Mouse (Mus musculus) hindbrain, postnatal 0 days (tissue): ENCODE results near the gene Egln1. TPM values are rescaled to one million over a fixed set of nuclear protein-coding genes. Genes with fewer than 3 reads are reported as not detected.

Source experiments
- ATAC-seq: fragments of 200-750 bp; cut with Nextera tagmentation; 2 replicates; pipeline ENCODE4 v1.8.0; 2017; ENCODE audit warnings: mild to moderate bottlenecking, moderate TSS enrichment, moderate library complexity
- DNase-seq: peaks from one replicate; pipeline ENCODE4 v3.0.0-alpha.2; 2015; ENCODE audit warnings: low spot score
- H3K27ac ChIP-seq: fragments of 300-500 bp; sonication (generic); 2 replicates; pipeline ENCODE4 v1.5.1; 2014; ENCODE audit warnings: mild to moderate bottlenecking
- H3K27me3 ChIP-seq: fragments of 300-500 bp; sonication (generic); 2 replicates; pipeline ENCODE4 v1.6.1; 2014; ENCODE audit warnings: low read length, mixed read lengths; ENCODE audit not compliant: insufficient read depth
- H3K36me3 ChIP-seq: fragments of 300-500 bp; sonication (generic); 2 replicates; pipeline ENCODE4 v1.6.1; 2014; ENCODE audit warnings: low read length, mixed read lengths; ENCODE audit not compliant: insufficient read depth
- H3K4me1 ChIP-seq: fragments of 300-500 bp; sonication (generic); 2 replicates; pipeline ENCODE4 v1.6.1; 2014; ENCODE audit warnings: antibody characterized with exemption, low read length, mixed read lengths; ENCODE audit not compliant: insufficient read depth
- H3K4me2 ChIP-seq: fragments of 300-500 bp; sonication (generic); 2 replicates; pipeline ENCODE4 v1.6.1; 2014; ENCODE audit warnings: low read depth, mild to moderate bottlenecking, low read length, moderate library complexity, mixed read lengths
- H3K4me3 ChIP-seq: fragments of 300-500 bp; sonication (generic); 2 replicates; pipeline ENCODE4 v1.5.1; 2014; ENCODE audit warnings: low read length
- H3K9ac ChIP-seq: fragments of 300-500 bp; sonication (generic); replicated peaks from 2 replicates; pipeline ENCODE4 v1.6.1; 2014; ENCODE audit warnings: mild to moderate bottlenecking, low read length, moderate library complexity, mixed read lengths
- H3K9me3 ChIP-seq: fragments of 300-500 bp; sonication (generic); 2 replicates; pipeline ENCODE4 v1.6.1; 2016; ENCODE audit warnings: low read length, mixed read lengths
- CTCF ChIP-seq: IDR thresholded peaks from 2 replicates; pipeline ENCODE4 v1.5.1; 2016; ENCODE audit warnings: antibody characterized with exemption, control low read depth, low read depth
- WGBS: fragments of 180-500 bp; shearing (Covaris S2); extraction: QIAGEN DNeasy Blood & Tissue Kit; methylation state at CpG from one replicate; pipeline ENCODE4 v1.1.7; 2014; 5-methylcytosine and 5-hydroxymethylcytosine counted together
- polyA plus RNA-seq: library from polyadenylated mRNA; unstranded; fragments of >200 nt; fragmentation: Nextera tagmentation; extraction: Ambion mirVana; gene quantifications from 2 replicates; pipeline ENCODE4 v1.2.1, GENCODE M21; 2015
- total RNA-seq: library from RNA; depleted of rRNA; stranded (reverse); fragments of >200 nt; gene quantifications from 2 replicates; pipeline ENCODE4 v1.2.3, GENCODE M21; 2014

Gene Egln1
- total and polyA plus RNA-seq, 2 experiments from 2014 or later, result 14.1 to 45.1 TPM

DNA sequence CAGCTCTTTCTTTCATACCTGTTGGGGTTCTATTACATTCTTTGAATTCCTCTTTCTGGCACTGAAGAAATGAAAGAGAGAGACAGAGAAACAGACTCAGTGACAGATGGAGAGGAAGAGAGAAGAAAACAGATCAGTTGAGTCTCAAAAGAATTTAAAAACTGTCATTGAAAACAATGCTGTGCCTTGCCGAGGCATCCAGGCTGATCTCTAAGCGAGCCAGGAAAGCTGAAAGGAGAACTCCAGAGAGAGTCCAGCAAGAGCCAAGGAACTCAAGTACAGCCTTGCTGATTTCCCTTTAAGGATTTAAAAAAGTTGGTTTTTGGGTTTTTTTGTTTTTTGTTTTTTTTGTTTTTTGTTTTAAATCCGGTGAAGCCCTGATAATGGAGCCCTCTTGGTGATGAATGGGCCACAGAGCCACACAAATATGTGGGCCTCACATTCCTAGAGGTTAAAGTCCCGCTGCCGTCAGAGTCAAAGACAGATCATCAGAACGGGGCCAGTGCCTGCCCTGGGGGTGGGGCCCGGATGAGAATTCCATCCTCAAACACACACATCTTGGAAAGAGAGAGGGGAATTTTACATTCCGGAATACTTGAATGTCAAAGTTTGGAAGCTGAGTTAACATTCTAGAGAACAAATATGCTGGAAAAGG lies 11.2 kb upstream of the Egln1 start:
- Histone ChIP-seq H3K9me3 (no peaks in the 10 kb centered on the region), H3K4me3 (no peak overlapping the region), H3K27ac (no peak overlapping the region), H3K4me1 (no peaks in the 10 kb centered on the region), H3K4me2 (no peak overlapping the region), H3K9ac (no peak overlapping the region), H3K27me3 (no peaks in the 10 kb centered on the region), H3K36me3 (no peaks in the 10 kb centered on the region)
- ATAC-seq (no peak), DNase-seq (no peak)
- WGBS, result 19% methylated on average over 8 of the region's 8 CpGs
- no peak for TF ChIP-seq CTCF

DNA sequence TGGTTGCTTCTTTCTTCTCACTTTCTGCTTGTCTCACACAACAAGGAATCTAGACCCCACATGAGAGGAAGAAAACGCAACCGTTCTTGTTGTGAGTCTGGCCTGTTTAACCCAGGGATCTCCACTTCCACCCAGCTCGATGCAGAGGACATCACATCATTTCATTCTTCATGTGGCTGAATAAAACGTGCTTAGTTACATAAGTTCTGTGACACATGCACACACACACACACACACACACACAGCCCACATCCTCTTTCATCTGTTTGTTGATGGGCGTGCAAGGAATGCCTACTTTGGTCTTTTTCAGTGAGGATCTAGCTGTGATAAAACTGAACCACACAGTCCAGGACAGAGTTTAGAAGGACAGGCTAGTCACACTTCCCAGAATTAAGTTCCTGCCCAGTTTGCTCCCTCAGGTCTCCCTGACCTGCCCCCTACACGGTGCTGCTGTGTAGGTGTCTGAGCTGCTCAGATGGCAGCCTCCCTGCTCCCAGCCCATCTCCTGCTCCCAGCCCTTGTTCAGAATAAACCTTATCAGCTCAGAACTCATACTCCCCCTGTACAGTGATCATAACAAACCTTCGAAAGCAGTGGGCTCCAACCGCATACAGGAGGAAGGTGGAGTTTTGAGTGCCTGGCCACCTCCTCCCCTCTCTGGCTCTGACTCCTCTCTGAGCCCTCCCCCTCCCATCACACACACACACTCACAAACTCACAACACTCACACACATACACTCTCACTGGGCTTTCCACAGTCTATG lies 10.5 kb upstream of the Egln1 start:
- DNase-seq, result no peak
- H3K27me3 ChIP-seq, result no peaks in the 10 kb centered on the region
- no peak for ATAC-seq
- TF ChIP-seq CTCF, result no peak
- 63% methylated on average over 8 of the region's 8 CpGs for WGBS
- no peak overlapping the region for H3K27ac ChIP-seq
- no peak overlapping the region for H3K9ac ChIP-seq
- no peaks in the 10 kb centered on the region for H3K36me3 ChIP-seq
- H3K4me3 ChIP-seq, result no peak overlapping the region
- no peaks in the 10 kb centered on the region for H3K4me1 ChIP-seq
- H3K9me3 ChIP-seq, result no peaks in the 10 kb centered on the region
- H3K4me2 ChIP-seq, result no peak overlapping the region

DNA sequence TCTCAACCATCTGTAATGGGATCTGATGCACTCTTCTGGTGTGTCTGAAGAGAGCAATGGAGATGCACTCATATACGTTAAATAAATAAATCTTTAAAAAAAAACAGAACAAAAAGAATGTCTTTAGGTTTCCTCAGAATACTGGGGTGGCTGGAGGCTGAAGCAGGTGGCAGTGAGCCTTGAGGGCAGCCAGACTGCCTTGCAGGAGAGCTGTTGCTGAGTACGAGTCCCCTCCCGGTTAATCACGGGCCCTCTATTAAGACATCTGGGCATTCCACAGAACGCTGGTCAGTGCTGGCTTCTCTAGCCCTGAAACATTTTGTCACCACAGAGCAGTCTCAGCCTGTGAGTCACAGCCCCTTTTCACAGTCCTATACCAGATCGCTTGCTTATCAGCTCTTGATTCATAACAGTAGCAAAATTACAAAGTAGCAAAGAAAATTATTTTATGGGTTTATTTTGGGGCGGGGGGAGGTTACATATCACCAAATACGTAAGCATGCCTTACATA lies 5.5 kb upstream of the Egln1 start:
- TF ChIP-seq CTCF, result no peak
- Histone ChIP-seq H3K27ac (no peak overlapping the region), H3K9me3 (no peaks in the 10 kb centered on the region), H3K4me2 (no peak overlapping the region), H3K9ac (no peak overlapping the region), H3K36me3 (no peaks in the 10 kb centered on the region), H3K4me1 (0 out of 2 replicates have a peak, but pooled peaks cover 3% of the 10 kb centered on the region), H3K27me3 (no peaks in the 10 kb centered on the region), H3K4me3 (no peak overlapping the region)
- DNase-seq, result no peak
- 79% methylated on average over 8 of the region's 8 CpGs for WGBS
- ATAC-seq, result no peak

DNA sequence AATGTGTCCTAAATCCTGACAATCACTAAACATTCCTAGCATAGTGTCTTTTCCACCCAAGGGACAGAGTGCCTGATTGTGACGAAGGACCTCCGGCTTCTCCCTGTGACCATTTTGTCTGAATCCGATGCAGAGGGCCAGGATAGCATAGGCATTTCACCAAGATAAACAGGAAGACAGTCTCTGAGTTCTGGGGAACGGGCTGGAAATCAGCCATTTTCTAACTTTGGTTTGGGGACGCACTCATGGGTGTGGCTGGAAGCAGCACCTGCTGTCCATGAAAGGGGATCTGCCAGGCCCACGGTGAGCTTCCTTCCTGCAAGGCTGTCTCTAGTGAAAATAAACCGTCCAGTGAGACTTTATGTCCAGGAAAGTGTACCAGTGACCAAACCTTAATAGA lies 4.1 kb upstream of the Egln1 start:
- Histone ChIP-seq H3K4me1 (0 out of 2 replicates have a peak, but pooled peaks cover 3% of the 10 kb centered on the region), H3K9ac (no peak overlapping the region), H3K4me2 (no peak overlapping the region), H3K27me3 (no peaks in the 10 kb centered on the region), H3K9me3 (no peaks in the 10 kb centered on the region), H3K27ac (no peak overlapping the region), H3K36me3 (no peaks in the 10 kb centered on the region), H3K4me3 (no peak overlapping the region)
- no peak for TF ChIP-seq CTCF
- ATAC-seq (no peak), DNase-seq (no peak)
- 77% methylated on average over 7 of the region's 7 CpGs for WGBS

DNA sequence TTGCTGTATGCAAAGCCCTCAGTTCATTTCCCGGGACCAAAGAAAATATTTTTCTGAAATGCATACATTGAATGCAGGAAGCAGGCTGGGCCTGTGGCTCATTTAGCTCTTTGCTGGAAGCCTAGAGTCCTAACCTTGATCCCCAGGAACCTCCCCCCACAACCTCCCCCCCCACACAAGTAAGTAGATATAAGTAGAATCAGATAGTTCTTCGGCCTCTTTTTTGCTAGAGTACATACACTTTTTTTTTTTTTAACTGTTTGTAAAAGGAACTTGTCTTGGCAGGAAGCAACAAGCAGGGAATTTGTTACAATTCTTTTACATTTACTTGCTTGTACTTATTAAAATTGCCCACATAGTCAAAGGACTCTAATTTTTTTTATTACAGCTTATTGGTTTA lies 1.7 kb upstream of the Egln1 start:
- no peaks in the 10 kb centered on the region for H3K9me3 ChIP-seq
- H3K27me3 ChIP-seq, result no peaks in the 10 kb centered on the region
- H3K4me2 ChIP-seq, result peak overlapping the region; percentile 71
- DNase-seq (no peak), ATAC-seq (no peak)
- 0 out of 2 replicates have a peak, but pooled peaks cover 3% of the 10 kb centered on the region for H3K4me1 ChIP-seq
- WGBS, result 72% methylated on average over 2 of the region's 2 CpGs
- no peak overlapping the region for H3K4me3 ChIP-seq
- no peak for TF ChIP-seq CTCF
- H3K9ac ChIP-seq, result no peak overlapping the region
- no peaks in the 10 kb centered on the region for H3K36me3 ChIP-seq
- no peak overlapping the region for H3K27ac ChIP-seq

DNA sequence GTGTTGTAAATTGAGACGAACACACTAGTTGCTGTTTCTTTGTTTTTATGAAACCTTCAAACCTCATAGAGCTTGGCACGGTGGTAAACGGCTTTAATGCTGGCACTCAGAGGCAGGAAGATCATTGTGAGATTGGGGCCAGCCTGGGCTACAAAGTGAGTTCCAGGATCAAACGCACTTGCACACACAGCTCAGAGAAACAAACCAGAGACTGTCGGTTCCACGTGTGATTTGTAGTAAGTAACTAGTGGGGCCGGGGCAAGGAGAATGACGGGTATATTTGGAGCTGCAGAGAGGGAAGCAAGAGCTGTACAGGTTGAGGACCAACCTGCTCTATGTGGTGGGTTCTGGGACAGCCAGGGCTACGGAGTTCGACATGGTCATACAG lies 939 bp upstream of the Egln1 start:
- WGBS, result 17% methylated on average over 10 of the region's 10 CpGs
- Histone ChIP-seq H3K4me2 (peak overlapping the region; percentile 71), H3K36me3 (no peaks in the 10 kb centered on the region), H3K4me3 (peak overlapping the region; percentile 87), H3K9me3 (no peaks in the 10 kb centered on the region), H3K9ac (peak overlapping the region; percentile 81), H3K4me1 (0 out of 2 replicates have a peak, but pooled peaks cover 3% of the 10 kb centered on the region), H3K27ac (peak overlapping the region; percentile 97), H3K27me3 (no peaks in the 10 kb centered on the region)
- no peak for TF ChIP-seq CTCF
- ATAC-seq (no peak), DNase-seq (no peak)
